Mouse (Mus musculus): ENCODE measurements around the gene Samd7. TPM values are rescaled to one million over a fixed set of nuclear protein-coding genes. Genes with fewer than 3 reads are reported as not detected.
"Not testable (repeated sequence)": the region's sequence is repeated elsewhere in the genome, so short reads cannot be mapped to it uniquely, and the experiment has no call there.

The Samd7 gene
- not detected for total RNA-seq (2018; cell fraction: chromatin; rRNA removed)
- total RNA-seq (2018; cell fraction: cytosol; rRNA removed): not detected
- not detected for total RNA-seq (2018; cell fraction: nucleus; rRNA removed)
- polyA plus RNA-seq (2018): not detected in 3 replicates

DNA sequence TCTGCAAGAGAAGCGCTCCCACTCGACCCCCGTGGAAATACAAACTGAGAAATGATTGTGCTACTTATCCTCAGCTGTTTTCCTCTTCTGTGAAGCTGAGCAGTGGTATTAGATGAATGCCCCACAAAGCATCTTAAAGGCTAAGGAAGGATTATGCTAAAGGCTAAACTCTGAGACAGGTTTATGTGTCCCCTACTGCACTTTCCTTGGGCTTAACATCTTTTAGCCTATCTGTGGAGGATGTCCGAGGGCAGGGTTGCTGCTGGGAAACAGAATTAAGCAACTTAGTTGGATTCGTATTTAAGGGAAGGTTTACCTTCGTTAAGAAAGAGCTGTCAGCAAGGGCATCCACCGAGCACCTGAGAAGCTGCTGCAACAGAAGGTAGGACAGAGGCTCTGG is at the start of gene Samd7:
TSS of gene Samd7 (plus strand) at position 288 of the 400 bp plus-strand sequence.
- no peak within 1 kb of the TSS for H3K4me3 ChIP-seq (ENCODE audit: inconsistent target)
- WGBS (ENCODE audit: missing documents): 75% methylated on average over 7 of the region's 7 CpGs
- H3K27ac ChIP-seq: no peak within 1 kb of the TSS
- H3K79me2 ChIP-seq (ENCODE audit: inconsistent target): no peaks in the 10 kb centered on the region
- H3K36me3 ChIP-seq (ENCODE audit: inconsistent target): no peaks in the 10 kb centered on the region

DNA sequence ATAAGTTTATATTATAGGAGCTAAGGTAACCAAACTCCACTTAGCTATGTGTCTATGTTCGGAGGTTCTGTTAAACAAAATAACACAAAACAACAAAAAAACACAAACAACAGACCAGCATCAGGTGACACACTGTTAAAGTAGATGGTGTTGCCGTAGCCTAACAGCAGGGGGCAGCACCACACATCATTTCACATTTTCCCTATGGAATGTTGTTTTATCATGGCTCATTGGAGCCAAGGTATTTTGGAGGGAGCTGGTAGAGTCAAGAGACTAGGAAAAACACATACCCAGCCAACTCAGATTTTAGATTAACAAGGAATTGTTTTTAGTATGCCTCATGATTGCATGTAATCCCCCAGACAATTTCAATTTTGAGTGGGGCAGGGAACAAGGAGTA is 49.7 kb upstream of the Samd7 start:
- Histone ChIP-seq H3K79me2 (ENCODE audit: inconsistent target) (no peaks in the 10 kb centered on the region), H3K27ac (no peak overlapping the region), H3K36me3 (ENCODE audit: inconsistent target) (no peaks in the 10 kb centered on the region), H3K4me3 (ENCODE audit: inconsistent target) (no peak overlapping the region)
- WGBS (ENCODE audit: missing documents): 31% methylated on average over 2 of the region's 2 CpGs

DNA sequence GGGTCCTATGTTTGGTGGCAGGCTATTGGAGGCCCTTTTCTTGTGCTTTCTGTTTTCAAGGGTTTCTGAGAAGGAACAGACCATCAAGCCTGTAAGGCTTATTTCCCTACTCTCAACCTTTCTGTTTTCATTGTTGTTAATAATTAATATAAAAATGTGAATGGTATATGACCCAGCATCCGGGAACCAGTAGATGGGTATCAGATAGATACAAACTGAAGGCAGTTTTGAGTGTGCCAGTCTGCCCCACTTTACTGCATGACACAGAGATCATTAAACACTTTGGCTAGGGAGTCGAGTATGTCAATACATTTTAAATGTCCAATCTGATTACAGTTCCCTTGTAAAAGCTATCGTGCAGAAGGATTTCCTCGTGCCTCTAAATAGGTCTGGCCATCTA is 48.2 kb upstream of the Samd7 start:
- Histone ChIP-seq H3K79me2 (ENCODE audit: inconsistent target) (no peaks in the 10 kb centered on the region), H3K36me3 (ENCODE audit: inconsistent target) (no peaks in the 10 kb centered on the region), H3K27ac (no peak overlapping the region), H3K4me3 (ENCODE audit: inconsistent target) (no peak overlapping the region)
- WGBS (ENCODE audit: missing documents): 92% methylated on average over 4 of the region's 4 CpGs

DNA sequence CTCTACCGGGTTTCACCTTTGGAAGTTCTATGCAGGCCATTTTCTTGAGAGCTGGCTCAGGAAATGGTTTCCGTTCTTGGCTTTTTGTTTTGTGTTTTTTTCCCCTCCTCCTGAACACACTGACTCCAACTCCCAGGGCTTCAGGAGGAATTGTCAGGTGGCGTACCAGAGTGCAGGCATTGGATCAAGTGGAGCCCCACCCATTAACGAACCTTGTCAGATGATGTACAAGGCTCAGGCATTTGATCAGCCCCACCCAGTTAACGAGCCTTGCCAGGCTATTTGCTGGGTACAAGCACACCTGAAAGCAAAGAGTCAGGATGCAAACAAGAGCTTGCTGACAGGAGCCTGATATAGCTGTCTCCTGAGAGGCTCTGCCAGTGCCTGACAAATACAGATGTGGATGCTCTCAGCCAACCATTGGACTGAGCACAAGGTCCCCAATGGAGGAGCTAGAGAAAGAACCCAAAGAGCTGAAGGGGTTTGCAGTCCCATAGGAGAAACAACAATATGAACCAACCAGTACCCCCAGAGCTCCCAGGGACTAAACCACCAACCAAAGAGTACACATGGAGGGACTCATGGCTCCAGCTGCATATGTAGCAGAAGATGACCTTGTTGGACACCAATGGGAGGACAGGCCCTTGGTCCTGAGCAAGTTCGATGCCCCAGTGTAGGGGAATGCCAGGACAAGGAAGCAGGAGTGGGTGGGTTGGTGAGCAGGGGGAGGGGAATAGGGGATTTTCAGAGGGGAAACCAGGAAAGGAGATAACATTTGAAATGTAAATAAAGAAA is 46.2 kb upstream of the Samd7 start, which contains the start of gene Lrrc31:
TSS of gene Lrrc31 (minus strand) at position 133 of the 795 bp plus-strand sequence.
- 84% methylated on average over 6 of the region's 6 CpGs for WGBS (ENCODE audit: missing documents)
- H3K27ac ChIP-seq; H3K36me3 ChIP-seq (ENCODE audit: inconsistent target); H3K79me2 ChIP-seq (ENCODE audit: inconsistent target); H3K4me3 ChIP-seq (ENCODE audit: inconsistent target): not testable (repeated sequence)

DNA sequence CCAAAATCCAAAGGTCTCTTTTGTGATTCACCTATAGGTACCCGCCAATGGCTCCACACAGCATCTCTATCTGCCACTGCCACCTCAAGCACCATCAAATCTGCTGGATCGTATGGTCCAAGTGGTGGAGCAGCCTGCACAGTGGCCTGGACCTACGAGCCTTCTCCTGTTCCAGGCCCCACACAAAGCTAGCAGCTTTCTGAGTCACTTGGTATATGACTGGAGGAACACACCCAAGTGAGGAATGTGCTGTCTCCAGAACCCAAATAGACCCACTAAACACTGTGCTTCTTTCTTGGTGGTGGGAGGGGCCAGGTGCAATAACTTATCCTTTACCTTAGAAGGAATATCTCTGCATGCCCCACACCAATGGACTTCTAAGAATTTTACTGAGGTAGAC is 40.1 kb upstream of the Samd7 start:
- 89% methylated on average over 3 of the region's 3 CpGs for WGBS (ENCODE audit: missing documents)
- no peak overlapping the region for H3K4me3 ChIP-seq (ENCODE audit: inconsistent target)

DNA sequence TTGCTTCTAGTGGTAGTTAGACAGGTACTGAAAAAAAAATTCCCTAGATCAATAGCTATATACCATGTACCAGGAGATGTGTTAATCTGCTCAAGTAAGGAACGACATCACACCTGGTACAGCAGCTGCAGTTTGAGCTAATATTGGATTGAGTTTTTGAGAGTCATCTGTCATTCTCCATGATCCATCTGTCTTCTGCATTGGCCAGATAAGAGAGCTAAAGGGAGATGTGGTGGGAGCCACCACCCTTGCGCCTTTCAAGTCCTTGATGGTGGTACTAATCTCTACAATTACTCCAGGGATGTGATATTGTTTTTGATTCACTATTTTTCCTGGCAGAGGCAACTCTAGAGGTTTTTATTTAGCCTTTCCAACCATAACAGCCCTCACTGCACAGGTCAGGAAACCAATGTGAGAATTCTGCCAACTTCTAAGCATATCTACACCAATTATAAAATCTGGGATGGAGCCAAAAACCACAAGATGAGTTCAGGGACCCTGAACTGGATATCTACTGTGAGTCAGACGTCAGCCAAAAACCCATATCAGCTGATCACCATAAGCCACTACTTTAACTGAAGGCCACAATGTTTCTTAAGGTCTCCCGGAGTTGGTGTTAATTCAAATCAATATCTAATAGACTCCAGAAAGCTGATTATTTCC is 39.3 kb upstream of the Samd7 start:
- Histone ChIP-seq H3K27ac (no peak overlapping the region), H3K79me2 (ENCODE audit: inconsistent target) (no peaks in the 10 kb centered on the region), H3K4me3 (ENCODE audit: inconsistent target) (no peak overlapping the region), H3K36me3 (ENCODE audit: inconsistent target) (no peaks in the 10 kb centered on the region)
- 34% methylated on average over 4 of the region's 4 CpGs for WGBS (ENCODE audit: missing documents)

More for the DNA sequence above, 40.1 kb upstream of the Samd7 start:
- no peak overlapping the region for H3K27ac ChIP-seq
- no peaks in the 10 kb centered on the region for H3K79me2 ChIP-seq (ENCODE audit: inconsistent target)
- no peaks in the 10 kb centered on the region for H3K36me3 ChIP-seq (ENCODE audit: inconsistent target)

DNA sequence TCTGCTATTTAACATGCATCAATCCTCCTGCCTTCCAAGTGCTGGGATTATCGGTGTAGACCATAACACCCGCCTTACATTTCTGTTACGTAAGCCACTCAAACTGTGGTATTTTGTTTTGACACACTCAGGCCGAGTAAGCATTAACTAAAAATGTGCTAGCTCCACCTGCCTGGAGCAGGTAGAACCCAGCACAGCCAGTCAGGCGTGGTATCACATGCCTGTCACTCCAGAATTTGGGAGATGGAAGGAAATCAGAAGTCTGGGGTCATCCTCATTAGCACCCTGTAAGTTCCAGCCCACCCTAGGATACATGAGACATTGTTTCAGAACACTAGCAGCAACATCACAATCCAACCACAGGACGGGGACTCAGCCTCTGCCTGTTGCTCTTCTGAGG is 35.9 kb upstream of the Samd7 start:
- Histone ChIP-seq H3K79me2 (ENCODE audit: inconsistent target) (no peaks in the 10 kb centered on the region), H3K27ac (no peak overlapping the region), H3K36me3 (ENCODE audit: inconsistent target) (no peaks in the 10 kb centered on the region), H3K4me3 (ENCODE audit: inconsistent target) (no peak overlapping the region)
- 86% methylated on average over 6 of the region's 6 CpGs for WGBS (ENCODE audit: missing documents)

DNA sequence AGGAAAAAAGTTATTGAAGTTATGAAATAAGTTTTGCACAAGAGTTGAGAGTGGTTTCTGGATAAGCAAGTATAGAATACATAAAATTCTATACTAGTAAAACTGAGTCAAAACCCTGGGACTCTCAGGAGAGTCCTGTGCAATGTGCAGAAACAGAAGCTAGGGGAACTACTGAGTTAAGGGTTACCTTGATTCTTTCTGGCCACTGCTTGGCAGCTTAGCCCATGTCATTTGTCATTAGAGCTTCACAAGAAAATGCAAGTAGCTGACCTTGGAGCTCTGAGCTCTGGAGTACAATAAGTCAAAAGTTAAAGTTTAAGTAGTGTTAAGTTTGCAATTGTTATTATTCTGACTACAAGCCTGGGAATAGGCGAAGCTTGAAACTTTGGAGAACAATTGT is 32.8 kb upstream of the Samd7 start:
- Histone ChIP-seq H3K79me2 (ENCODE audit: inconsistent target) (no peaks in the 10 kb centered on the region), H3K27ac (no peak overlapping the region), H3K4me3 (ENCODE audit: inconsistent target) (no peak overlapping the region), H3K36me3 (ENCODE audit: inconsistent target) (no peaks in the 10 kb centered on the region)
- 100% methylated on average over 1 of the region's 1 CpGs for WGBS (ENCODE audit: missing documents)

DNA sequence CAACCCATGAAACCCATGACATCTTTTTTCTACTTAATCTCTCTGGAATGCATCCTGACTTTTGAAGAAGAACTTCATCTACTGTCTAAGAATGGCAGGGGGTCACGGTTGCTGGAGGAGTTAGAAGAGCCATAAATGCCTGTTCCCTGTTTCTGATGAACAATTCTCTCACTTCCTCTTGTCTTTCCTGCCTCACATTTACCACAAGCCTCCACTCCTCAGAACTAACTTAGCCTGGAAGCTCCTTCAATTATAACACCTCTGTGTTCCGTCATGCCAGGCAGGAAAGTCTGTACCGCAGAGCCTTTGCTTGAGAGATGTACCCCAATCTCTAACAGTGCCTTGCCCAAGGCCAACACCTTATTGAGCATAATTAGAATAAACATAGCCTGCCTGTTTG is 27.4 kb upstream of the Samd7 start:
- Histone ChIP-seq H3K36me3 (ENCODE audit: inconsistent target) (no peaks in the 10 kb centered on the region), H3K27ac (no peak overlapping the region), H3K79me2 (ENCODE audit: inconsistent target) (no peaks in the 10 kb centered on the region), H3K4me3 (ENCODE audit: inconsistent target) (no peak overlapping the region)
- WGBS (ENCODE audit: missing documents): 39% methylated on average over 3 of the region's 3 CpGs

DNA sequence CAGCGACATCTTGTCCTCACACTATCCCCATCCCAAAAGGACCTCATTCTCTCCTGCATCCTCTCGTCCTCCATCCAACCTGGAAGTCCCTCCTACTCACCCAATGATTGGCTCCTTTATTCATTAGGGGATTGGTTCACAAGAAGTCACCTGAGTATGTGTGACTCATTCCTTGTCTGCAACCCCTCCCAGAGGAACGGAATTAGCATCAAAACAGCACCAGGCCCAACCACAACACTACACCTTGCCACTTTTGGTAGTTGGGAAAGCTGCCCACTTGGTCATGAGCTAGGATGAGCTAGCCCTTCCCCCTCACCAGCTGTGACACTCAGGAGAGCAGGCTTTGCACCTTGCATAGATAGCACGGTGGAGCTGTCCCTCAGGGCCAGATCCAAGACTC is 24.1 kb upstream of the Samd7 start:
- Histone ChIP-seq H3K27ac (no peak overlapping the region), H3K79me2 (ENCODE audit: inconsistent target) (no peaks in the 10 kb centered on the region), H3K36me3 (ENCODE audit: inconsistent target) (no peaks in the 10 kb centered on the region), H3K4me3 (ENCODE audit: inconsistent target) (no peak overlapping the region)
- 88% methylated on average over 4 of the region's 4 CpGs for WGBS (ENCODE audit: missing documents)

DNA sequence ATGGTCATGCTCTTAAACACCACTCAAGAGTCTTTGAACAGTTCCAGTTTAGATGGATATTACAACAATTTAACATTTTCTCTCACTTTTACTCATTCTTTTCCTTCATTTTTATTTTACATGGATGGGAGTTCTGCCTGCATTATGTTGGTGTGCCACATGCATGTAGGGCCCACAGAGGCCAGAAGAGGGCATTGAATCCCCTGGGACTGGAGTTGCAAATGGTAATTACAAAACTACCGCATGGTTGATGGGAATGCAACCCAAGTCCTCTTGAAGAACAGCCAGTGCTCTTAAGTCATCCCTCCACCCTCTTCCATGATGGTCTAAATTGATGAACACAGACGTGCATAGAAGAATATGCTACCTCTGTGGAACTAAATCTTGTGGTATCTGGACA is 23.6 kb upstream of the Samd7 start:
- 90% methylated on average over 2 of the region's 2 CpGs for WGBS (ENCODE audit: missing documents)
- H3K36me3 ChIP-seq (ENCODE audit: inconsistent target): no peaks in the 10 kb centered on the region
- no peaks in the 10 kb centered on the region for H3K79me2 ChIP-seq (ENCODE audit: inconsistent target)
- no peak overlapping the region for H3K4me3 ChIP-seq (ENCODE audit: inconsistent target)
- no peak overlapping the region for H3K27ac ChIP-seq

DNA sequence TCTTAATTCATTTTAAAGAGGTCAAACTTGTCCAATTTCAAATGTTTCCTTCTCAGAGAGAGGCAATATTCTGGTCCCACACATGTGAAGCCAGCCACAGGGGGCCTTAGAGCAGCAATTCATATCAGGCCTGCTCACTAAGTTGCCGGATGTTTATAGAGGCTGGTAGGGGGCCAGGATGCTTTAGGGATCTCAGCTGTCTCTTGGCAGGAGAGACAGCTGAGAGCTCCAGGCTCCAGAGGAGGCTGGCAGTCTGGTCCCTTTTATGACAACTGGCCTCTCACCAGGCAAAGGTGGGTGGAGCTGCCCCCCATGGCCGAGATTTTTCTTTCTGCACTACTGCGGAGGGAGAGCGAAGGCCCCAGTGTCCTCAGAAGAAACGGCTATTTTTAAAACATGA is 22.9 kb upstream of the Samd7 start:
- no peak overlapping the region for H3K27ac ChIP-seq
- no peaks in the 10 kb centered on the region for H3K36me3 ChIP-seq (ENCODE audit: inconsistent target)
- H3K79me2 ChIP-seq (ENCODE audit: inconsistent target): no peaks in the 10 kb centered on the region
- no peak overlapping the region for H3K4me3 ChIP-seq (ENCODE audit: inconsistent target)
- WGBS (ENCODE audit: missing documents): 76% methylated on average over 5 of the region's 5 CpGs

DNA sequence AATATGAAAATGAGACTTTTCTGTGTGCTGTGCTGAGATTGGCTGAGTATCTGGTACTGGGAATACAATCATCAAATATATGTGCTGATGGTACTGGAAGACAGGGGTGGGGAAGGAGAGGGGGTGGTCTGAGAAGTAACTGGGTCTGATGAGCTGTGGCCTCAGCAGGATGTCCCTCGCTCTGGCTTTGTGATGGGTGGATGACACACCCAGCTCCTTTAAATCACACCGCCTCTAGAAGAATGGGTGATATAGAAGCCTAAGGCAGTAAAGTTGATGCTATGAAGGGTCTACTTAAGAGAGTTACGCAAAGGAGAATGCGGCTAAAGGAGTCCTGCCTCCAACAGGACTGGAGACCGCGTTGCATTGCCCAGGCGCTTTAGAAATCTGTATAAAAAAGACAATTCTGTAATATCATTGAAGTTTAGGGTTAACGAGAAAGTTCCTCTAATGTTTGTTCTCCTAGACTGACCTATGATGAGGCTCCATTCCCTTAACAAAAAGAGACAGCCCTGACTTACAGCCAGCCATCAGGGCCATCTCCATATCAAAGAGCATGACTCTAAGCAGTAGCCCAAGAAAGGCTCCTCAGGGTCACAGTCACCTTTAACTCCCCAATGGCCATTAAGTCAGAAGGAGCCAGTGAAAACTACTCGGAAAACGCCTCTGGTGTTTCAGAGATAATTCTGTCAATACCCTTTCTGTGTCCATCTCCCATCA is 21.8 kb upstream of the Samd7 start:
- Histone ChIP-seq H3K79me2 (ENCODE audit: inconsistent target) (no peaks in the 10 kb centered on the region), H3K36me3 (ENCODE audit: inconsistent target) (no peaks in the 10 kb centered on the region), H3K4me3 (ENCODE audit: inconsistent target) (no peak overlapping the region), H3K27ac (no peak overlapping the region)
- WGBS (ENCODE audit: missing documents): 91% methylated on average over 10 of the region's 10 CpGs

DNA sequence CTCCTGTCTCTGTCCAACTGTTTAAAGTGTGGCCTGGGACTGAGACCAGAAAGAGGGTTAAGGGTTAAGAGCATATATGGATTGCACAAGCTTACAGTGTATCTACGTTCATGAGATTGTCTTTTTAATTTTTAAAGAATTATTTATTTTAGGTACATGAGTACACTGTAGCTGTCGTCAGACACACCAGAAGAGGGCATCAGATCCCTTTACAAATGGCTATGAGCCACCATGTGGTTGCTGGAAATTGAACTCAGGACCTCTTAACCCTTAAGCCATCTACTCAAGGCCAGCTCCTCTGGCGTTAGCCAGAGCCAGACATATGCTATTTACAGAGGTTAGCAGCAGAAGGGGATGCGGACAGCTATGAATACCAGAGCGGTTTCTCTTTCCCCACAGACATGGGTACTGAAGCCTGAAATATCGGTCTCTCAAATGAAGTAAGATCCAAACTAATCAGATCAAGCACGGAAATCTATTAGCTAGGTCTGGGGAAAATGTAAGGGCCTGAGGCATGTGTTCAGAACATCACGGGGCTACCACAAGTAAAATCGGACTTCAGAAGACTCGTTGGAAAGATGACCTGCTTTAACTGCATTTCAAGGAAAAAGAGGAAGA is 21.1 kb upstream of the Samd7 start:
- no peak overlapping the region for H3K27ac ChIP-seq
- 68% methylated on average over 10 of the region's 10 CpGs for WGBS (ENCODE audit: missing documents)
- no peaks in the 10 kb centered on the region for H3K79me2 ChIP-seq (ENCODE audit: inconsistent target)
- no peaks in the 10 kb centered on the region for H3K36me3 ChIP-seq (ENCODE audit: inconsistent target)
- H3K4me3 ChIP-seq (ENCODE audit: inconsistent target): no peak overlapping the region
